Mouse (Mus musculus): ENCODE measurements at regions not wholly inside any gene's neighbourhood (a gene's known extent, or its start where the extent isn't known, plus 50 kb on each side); places are given as distances from the start of the nearest gene placed in this dataset.
A peak's percentile ranks its signal among the peaks of the same experiment; 100 is the strongest.
"Not testable (repeated sequence)": the region's sequence is repeated elsewhere in the genome, so short reads cannot be mapped to it uniquely, and the experiment has no call there.

DNA sequence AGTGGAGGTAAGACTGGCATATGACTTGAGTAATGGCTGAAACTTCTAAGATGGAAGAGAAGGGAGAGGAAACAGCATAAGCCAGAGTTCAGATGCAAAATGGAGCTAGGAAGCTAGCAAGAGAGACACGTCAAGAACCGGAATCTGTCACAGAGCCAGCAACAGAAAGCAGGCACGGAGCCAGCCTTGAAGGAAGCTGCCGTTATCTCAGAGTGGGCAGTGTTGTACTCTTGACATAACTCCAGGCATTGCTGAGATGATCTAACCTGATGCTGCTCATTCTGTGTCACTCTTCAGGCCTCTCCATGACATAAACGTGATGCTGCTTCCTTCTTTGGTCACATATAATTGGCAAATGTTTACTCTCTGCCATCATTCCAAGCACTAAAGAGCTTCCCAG lies 191.0 kb downstream of the Csl start:
- intact Hi-C loops (cut with DNase I) = no loop called here
- peak; percentile 61 for DNase-seq

DNA sequence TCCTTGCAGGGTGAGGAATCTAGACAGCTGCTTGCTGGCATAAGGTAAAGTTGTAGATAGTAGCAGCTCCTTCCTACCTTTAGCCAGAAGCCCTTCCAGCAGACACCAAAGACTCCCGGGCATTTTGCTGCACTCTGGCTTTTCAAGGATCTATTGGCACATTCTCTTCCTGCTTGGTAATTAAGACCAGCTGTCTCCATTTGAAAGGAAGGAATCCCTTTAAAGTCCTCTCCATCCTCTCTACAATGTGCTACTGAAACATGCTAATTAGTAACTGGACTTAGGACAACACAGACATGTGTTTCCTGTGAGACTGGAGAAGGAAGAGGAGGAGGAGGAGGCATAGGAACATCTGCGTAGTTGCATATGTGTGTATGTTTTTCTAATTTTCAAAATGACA lies 189.3 kb downstream of the Csl start:
- intact Hi-C loops (cut with DNase I) = loop anchor here (5.0 to 10.0 kb wide), 2 partner anchors 93 to 465 kb away; partner anchors contain the start of genes Galnt4 and Poc1b
- no peak for DNase-seq

DNA sequence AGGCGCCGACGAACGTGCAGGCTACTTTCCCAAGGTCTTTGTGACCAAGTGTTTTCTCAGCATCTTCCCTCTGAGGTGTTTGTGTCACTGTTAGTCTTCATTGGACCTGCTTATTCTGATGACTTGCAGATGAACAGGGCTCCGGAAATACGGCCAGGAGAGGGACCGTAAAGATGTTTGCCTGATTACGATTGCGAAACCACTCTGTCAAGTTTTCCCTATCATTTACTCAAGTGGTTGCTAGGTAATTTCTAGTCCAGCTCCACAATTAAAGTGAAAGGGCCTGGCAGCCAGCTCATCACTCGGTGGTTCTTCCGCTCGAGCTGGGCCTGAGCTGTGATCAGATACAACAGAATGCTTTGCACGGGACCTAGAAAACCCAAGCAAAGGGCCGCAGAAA lies 185.5 kb downstream of the Csl start:
- intact Hi-C loops (cut with DNase I) = loop anchor here (5.0 to 10.0 kb wide), 2 partner anchors 97 to 469 kb away; partner anchors contain the start of genes Galnt4 and Poc1b

DNA sequence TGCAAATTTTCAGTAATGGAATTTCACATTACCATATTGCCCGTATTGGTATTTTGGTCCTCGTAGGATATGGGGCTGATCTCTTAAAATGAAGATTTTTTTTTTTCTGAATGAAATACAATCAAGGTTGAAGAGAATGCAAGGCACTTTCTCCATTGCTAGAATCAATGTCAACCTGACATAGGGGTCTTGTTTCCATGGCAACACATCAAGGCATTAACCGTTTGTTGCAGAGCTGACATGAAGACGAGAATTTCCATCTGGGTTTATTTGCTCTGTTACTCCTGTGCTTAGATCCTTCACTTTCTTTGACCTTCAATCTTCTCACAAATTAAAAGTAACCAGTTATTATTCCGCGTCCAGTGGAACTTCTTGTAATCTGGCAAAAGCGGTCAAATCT lies 184.2 kb downstream of the Csl start:
- DNase-seq = no peak
- intact Hi-C loops (cut with DNase I) = loop anchor here (5.0 to 10.0 kb wide), 2 partner anchors 313 to 470 kb away; partner anchors contain the start of genes Dusp6, Galnt4 and Poc1b

More for the DNA sequence above, 185.5 kb downstream of the Csl start:
- no peak for DNase-seq

DNA sequence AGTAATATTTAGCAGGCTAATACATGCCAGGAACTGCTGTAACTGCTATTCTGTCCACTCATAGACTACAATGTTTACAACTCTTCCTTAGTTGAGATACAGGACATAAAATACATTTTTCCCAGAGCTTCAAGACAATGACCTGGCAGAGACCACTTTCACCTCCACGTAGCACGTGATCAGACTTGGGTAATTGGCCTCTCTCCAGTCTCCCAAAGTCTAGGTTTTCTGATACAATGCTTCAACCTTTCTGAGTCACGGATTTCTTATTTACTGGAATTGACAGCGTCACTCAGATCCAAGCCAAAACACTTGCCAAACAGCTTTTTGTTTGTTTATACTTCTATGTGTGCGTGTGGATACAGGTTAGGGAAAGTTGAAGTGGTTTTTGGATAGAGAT lies 183.2 kb downstream of the Csl start:
- intact Hi-C loops (cut with DNase I) = loop anchor here (2.0 to 10.0 kb wide), 3 partner anchors 314 to 472 kb away; partner anchors contain the start of genes Dusp6, Galnt4 and Poc1b
- DNase-seq = no peak

DNA sequence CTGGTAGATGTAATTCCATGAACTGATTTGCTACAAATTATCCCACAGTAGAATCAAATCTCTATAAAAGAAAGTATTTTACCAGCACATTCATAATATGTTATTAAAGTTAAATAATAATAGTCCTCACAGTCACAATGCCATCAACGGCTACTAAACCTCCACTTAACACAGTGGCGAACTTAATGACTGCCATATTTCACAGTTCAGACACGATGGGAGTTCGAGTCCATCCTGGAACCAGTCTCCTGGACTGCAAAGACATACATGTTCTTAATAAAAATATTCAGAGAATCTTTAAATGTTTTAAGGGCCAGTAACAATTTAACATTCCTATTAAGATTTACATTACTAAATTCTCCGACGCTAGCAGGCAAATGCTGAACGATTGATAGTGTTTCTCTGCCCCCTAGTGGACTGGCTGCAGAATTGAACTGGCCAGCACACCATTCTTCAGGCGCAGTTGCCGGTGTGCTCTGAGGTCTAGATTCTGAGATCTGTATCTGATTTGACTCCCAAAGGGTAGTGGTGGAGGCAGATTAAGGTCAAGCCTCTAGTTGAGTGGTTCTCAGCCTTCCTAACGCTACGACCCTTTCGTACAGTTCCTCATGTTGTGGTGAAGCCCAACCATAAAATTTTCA lies 182.3 kb downstream of the Csl start:
- intact Hi-C loops (cut with DNase I) = loop anchor here (2.0 to 10.0 kb wide), 3 partner anchors 315 to 472 kb away; partner anchors contain the start of genes Dusp6, Galnt4 and Poc1b
- peak; percentile 33 for DNase-seq

DNA sequence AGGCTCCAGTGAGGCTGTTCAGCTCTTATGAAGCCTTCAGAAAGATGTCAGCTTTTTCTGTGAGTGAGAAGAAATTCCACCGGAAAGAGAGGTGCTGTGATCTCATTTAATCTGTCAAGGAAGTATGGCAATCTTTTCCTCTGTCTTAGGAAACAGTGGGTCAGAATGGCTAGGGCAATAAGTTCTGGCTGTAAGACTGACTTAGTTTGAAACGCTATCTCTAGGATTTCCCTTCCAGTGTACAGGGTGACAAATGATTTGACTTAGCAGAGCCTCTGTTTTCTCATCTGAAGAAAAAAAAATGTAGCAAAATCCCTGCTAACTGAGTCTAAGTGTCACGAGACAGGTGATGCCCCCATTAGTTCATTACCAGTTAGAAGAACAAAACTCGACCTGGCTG lies 181.1 kb downstream of the Csl start:
- no peak for DNase-seq
- intact Hi-C loops (cut with DNase I) = loop anchor here (5.0 to 10.0 kb wide), 2 partner anchors 316 to 474 kb away; partner anchors contain the start of genes Dusp6, Galnt4 and Poc1b

DNA sequence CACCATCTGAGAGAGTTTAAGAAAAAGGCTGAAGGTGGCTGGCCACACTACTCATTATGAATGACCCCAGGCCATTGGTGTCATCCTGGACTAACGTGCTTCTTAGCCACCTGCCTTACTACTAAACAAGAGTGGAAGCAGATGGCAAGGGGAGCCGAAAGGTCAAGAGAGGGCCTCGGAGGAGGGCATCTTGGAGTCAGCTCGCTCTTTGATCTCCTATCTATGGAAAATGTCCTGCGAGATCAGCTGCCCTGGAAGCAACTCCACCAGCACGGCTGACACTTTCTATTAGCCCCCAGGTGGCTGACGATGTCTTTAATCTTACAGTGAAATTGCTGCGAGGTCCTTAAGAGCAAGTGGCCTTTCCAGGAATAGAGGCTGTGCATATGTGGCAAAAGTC lies 179.3 kb downstream of the Csl start:
- DNase-seq = no peak
- intact Hi-C loops (cut with DNase I) = no loop called here

DNA sequence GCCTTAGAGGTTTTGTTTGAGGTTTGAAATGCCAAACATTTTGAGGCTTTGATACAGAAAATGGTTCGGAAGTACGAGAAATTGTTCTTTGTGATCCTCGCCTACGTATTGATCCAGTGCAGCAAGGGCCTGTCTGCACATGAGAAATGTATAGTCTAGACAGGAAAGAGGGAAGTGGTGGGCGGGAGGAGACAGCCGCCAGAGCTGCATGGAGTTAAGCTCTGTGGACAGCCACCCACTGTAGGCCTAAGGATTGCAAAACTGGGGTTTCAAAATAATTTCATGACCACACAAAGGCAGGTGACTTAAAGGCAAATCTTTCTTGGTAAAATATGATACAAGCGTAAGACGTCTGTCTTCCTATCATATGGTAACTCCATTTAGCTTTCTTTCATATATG lies 178.4 kb downstream of the Csl start:
- intact Hi-C loops (cut with DNase I) = no loop called here

DNA sequence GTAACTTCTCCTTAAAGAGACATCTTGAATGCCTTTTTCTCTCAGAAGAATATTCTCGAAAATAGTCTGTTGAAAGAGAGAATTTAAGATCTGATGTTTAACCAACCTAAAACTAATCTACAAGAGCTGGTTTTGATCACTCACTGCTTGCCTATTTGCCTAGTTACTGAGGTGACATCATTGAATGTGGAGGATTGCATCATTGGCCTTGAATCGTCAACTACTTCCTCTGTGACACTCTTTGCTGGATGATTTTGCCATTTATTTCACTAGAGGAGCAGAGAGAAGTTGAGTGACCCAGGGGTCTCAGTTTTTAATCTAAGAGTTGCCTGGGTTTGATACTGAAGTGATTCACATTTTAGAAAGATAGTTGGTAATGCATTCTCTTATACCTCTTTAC lies 174.6 kb downstream of the Csl start:
- intact Hi-C loops (cut with DNase I) = no loop called here
- DNase-seq = no peak

More for the DNA sequence above, 178.4 kb downstream of the Csl start:
- DNase-seq = no peak

DNA sequence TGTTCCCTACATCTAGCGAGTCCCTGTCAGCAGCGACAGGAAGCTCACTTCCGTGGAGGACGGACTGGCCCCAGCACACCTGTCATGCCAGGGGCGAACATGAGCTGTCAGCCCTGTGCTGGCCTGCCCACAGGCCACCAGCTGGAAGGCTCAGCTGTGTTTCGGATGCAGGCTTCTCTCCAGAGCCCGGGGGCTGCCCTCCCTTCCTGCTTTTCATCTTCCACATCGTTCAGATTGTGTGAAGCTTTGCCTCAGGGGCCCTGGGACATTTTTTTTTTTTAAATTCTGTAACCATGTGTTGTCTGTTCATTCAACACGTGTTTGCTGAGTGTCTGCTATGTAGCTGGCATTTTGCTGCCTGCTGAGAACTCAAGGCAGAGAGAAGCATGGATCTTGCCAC lies 167.2 kb downstream of the Csl start:
- peak; percentile 56 for DNase-seq
- intact Hi-C loops (cut with DNase I) = no loop called here

DNA sequence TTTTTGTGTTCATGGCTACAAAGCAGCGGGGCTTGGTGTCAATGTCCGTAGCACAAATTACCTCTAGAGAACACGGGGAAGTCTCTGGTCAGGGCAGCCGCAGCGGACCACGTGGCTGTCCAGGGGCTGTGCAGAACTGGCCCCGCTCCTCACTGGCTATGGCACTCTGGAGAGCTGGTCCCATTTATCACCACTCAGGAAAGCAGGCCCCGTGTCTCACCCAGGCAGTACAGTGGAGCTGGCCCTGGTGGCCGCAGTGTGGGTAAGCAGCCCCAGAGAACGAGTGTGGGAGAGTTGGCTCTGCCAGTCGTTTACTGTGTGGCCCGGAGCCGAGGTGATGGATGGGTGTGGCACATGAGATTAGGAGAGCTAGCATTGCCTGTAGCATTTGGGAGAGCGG lies 163.8 kb downstream of the Csl start:
- intact Hi-C loops (cut with DNase I) = no loop called here
- no peak for DNase-seq

DNA sequence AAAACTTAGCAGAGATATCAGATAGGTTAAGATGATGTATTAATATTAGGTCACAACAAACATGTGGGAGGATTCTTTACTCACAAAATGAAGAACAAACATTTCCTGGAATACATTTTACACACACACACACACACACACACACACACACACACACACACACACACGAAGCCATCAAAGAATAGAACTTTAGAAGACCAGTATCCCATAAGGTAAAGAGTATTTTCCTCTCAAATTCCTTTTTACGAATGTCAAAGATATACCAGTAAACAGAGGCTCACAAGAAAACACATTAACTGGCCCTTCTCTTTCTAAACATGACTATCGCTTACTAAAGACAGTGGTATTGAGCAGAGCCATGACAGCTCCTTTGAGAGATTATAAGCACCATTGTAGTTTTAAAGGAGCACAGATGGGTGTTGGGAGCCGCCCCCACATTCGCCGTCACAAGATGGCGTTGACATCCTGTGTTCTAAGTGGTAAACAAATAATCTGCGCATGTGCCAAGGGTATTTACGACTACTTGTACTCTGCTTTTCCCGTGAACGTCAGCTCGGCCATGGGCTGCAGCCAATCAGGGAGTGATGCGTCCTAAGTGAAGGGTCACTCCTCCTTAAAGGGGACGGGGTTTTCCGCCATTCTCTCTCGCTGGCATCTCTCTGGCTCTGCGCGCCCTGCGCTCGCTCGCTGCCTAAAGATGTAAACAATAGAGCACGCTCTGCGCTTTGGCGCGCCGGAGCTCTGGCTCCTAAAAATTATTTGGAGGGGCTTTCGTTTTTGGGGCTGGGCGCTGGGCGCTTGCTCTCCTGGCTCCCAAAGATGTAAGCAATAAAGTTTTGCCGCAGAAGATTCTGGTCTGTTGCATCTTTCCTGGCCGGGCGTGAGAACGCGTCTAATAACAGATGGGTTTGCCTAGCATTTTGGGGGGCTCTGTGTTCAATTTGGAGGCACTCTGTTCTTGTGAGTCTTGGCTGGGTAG lies 160.0 kb downstream of the Csl start:
- intact Hi-C loops (cut with DNase I) = not testable (repeated sequence)
- peak; percentile 16 for DNase-seq

DNA sequence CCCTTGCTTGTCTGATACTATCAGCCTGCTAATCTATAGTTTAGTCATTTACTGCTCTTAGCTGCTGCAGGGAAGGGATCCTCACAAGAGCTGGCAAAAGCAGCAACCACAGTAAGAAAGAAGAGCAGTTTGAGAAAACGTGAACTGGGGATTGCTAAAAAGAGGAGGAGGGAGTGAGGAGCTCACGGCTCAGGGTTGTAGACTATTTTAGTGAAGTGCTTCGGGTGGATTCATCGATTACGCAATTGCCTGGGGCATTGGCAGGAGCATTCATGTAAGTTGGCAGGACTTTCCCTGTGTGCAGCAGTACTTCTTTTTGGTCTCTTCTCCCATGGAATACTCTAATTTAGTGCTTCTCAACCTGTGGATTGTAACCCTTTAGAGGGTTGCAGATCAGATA lies 157.1 kb downstream of the Csl start:
- no peak for DNase-seq
- intact Hi-C loops (cut with DNase I) = no loop called here

DNA sequence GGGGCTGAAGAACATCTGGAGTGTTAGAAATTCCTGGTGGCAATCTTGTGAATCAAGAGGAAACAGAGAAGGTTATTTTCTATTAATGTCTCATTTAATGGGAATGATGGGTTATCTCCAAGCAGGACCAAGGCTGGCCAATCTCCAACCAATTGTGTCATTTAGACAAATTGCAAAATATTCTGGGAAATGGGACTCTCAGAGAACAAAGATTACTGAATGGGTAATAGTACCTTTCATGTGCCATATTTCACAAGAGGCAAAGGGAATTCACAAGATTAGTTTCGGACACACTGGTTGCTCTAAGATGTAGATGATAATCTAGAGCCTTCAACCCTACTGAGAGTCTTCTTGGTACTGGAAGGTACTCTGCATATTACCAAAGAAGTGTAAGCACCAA lies 155.3 kb downstream of the Csl start:
- intact Hi-C loops (cut with DNase I) = no loop called here
- DNase-seq = no peak

DNA sequence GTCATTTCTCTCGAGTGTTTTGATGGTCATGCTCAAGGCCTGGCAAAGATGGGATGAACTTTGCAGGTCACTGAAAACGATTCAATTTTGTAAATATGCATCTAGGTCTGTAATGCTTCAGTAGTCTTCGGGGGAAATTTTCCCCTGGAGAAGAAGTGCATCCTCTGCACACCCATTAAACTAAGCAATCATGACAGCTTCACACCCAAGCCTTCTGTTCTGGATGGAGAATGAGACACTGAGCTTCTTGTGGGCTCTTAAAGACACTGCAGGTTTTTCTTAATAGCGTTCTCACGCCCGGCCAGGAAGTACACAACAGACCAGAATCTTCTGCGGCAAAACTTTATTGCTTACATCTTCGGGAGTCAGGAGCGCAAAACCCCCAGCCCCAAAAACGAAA lies 151.0 kb downstream of the Csl start:
- DNase-seq = no peak
- intact Hi-C loops (cut with DNase I) = no loop called here

DNA sequence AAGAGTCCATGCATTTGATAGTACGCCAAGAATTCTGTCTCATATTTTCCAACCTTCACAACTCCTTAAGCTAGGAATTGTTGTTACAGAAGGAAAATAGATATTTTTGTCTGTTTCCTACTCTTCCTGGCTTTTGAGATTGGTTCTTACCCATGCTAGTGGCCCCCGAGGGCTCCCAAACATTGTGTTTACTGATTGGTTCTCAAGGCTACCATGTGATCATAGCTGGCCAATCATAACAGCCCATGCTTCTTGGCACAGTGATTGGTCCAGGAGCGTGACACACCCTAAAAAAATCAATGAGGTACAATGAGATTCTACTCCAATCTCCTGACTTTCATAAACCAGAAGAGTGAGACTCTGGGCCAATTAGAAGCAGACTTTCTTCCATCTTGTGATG lies 150.0 kb downstream of the Csl start:
- intact Hi-C loops (cut with DNase I) = no loop called here

DNA sequence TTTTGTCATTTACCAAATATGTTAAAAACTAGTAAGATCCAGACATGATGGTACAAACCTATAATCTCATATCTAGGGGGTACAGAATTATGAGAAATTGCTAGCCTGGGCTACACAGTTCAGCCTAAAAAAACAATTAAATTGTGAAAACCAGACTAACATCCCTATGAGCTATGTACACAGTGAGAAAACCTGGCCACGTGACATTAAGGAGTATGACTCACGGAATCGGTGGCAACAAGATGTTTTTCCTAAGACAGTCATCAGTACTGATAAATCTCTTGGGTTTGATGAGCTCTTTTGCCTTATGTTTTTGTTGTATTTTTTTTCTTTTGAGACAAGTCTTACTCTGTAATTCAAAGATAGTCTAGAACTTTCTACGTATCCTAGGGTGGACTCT lies 148.6 kb downstream of the Csl start:
- no peak for DNase-seq
- intact Hi-C loops (cut with DNase I) = no loop called here

More for the DNA sequence above, 150.0 kb downstream of the Csl start:
- DNase-seq = no peak

DNA sequence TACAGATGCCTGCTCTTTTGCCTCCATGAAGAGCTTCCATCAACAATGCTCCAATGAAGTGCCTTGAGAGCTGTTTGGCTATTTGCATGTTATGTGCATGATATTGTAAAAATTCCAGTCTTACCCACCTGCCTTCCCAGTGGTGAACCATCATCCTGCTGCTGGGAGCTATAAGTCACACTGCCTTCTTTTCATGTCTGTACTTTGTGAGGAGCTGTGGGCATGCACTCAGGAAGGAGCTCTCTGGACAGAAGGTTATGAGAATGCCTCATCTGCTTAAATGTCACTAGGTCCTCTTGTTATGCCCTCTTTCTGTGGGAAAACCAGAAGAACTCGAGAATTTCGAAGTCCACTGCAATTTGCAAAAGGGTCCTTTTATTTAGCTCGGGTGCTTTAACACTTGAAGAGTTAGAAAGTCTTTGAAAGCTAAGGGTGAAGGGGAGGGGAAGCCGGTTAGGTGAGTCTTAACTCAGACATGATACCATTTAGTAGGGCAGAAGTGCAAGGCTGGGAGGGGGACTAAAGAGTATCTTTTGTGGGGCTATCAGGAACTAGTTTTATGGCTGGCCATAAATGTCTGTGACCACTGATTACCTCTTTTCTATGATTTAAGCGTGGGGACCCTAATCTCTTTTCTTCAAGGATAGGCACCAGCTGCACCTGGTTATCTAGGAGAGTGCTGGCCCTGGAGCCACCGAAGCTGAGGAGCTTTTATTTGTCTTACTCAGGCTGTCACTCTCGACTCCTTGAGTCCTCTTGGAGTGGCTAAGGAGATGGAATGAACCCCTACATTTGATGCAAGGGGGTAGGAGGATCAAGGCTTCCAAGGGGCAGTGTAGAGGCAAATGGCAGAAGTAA lies 144.8 kb downstream of the Csl start:
- no peak for DNase-seq
- intact Hi-C loops (cut with DNase I) = loop anchor here (5.0 kb wide), 2 partner anchors 447 to 502 kb away; no protein-coding TSS in a partner anchor

DNA sequence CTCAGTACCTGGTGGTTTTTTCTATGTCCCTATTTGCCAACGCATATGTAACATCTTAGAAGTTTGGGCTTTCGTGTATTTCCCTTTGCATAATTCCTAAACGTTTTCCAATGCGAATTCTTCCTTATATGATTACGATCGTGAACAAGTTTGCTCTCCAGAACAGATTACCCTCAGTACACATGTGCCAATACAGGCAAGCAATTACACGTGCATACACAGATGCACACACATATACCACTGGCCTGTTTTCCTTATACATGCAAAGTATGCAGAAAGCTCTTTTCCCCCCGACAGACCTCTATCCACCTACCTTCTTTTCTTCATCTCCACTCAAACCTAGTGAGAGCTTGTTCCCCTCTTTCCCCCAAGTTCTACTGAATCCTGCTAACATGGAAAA lies 144.1 kb downstream of the Csl start:
- DNase-seq = no peak
- intact Hi-C loops (cut with DNase I) = loop anchor here (5.0 kb wide), 2 partner anchors 448 to 503 kb away; no protein-coding TSS in a partner anchor
